Mouse (Mus musculus): ENCODE measurements around the gene Anxa2.

DNA sequence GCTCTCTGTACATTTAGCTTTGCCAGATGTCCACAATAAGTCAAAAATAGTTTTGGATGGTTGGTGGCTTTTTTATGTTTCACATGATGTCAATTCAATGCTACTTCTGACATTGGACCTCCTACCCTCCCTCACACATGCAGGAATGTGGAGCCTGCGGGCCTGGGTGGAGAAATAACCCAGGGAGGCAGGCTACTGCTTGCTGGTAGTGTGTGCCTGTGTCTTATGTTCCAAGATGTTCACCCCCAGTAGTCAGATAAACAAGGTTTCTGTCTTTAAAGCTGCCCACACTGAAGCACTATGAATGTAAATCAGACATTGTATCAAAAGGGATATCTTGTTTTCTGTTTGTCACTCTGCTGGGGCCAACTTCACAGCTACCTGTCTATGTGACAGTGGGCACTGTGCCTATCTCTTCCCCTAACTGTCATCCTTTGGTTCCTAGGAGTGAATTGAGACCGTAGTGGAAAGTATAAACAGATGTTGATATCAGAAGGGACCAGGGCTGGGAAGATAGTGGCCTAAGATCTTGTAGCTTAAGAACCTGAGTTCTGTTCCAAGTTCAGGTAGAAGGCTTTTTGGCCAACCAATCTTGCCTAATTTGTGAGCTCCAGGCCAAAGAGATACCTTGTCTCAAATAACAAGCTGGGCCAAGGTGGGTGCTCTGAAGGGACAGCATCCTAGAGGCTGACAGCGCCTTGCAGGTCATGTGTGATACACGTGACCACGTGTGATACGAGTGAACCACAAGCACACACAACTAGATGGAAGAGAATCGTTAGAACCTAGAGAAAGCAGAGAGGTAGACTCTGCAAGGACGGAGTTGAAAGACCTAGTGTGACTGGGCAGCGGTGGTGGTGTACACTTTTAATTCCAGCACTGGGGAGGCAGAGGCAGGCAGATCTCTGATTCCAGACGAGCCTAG, 1.3 kb upstream of the Anxa2 start:
- TF ChIP-seq CTCF (IDR thresholded peaks at IDR 0.05; ENCODE audit: insufficient read depth, low read length): no peak
- no peak for TF ChIP-seq POLR2A (IDR thresholded peaks at IDR 0.05; ENCODE audit: borderline replicate concordance, extremely low read depth, low read depth, low read length)
